Mouse (Mus musculus) lung, adult 2 months (tissue): ENCODE data around the gene Gfra1.

Experiments used
- CTCF ChIP-seq: fragments of 200-500 bp; IDR thresholded peaks from 2 replicates; pipeline ENCODE4 v1.5.1; 2011; ENCODE audit warnings: mild to moderate bottlenecking, low read length, control low read depth; ENCODE audit not compliant: insufficient read depth
- POLR2A ChIP-seq: fragments of 200-500 bp; IDR thresholded peaks from 2 replicates; pipeline ENCODE4 v1.6.1; 2011; ENCODE audit warnings: low read depth, mild to moderate bottlenecking, control low read depth, low read length, borderline replicate concordance; ENCODE audit errors: extremely low read depth

DNA sequence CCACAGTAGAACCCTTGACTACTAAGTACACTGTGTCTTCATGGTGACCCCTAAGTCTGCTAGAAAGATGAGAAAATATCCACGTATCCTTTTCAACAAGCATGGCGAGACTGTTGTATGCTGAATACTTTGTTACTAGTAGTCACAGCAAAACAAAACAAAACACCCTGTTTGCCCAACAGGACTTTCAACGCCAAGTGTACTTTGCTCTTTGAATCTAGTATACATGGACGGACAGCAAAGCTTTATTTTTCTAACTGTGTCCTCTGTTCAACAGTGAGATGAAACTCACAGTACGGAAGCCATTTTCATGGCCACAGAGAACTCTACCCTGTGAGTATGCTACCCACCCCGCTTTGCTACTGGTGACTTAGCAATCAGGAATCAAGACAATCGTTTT, 62.6 kb downstream of the Gfra1 start:
- TF ChIP-seq CTCF = no peak
- TF ChIP-seq POLR2A = no peak
